Mouse (Mus musculus): ENCODE results near the gene Olfr419.

GRCm38 (mm10) chr1:174246080-174246479 lies 5.8 kb downstream of the Olfr419 start:
- TF ChIP-seq EP300 (IDR thresholded peaks at IDR 0.05; ENCODE audit: low read depth) (no peak), CTCF (IDR thresholded peaks at IDR 0.05; ENCODE audit: low read depth) (no peak)

Data from liver, embryonic 14.5 days (tissue).